Mouse (Mus musculus) urinary bladder, postnatal 14 days (tissue): ENCODE results near the gene Dnaaf3.
"Not testable (repeated sequence)": the region's sequence is repeated elsewhere in the genome, so short reads cannot be mapped to it uniquely, and the experiment has no call there.

Experiments
- DNase-seq: peaks from one replicate; pipeline ENCODE4 v3.0.0; 2021; ENCODE audit warnings: low spot score

Dnaaf3 gene

GRCm38 (mm10) chr7:4532005-4532729, at the start of gene Dnaaf3:
Gene Dnaaf3 (minus strand): TSS chr7:4532453.
- DNase-seq = peak; percentile 77

DNA sequence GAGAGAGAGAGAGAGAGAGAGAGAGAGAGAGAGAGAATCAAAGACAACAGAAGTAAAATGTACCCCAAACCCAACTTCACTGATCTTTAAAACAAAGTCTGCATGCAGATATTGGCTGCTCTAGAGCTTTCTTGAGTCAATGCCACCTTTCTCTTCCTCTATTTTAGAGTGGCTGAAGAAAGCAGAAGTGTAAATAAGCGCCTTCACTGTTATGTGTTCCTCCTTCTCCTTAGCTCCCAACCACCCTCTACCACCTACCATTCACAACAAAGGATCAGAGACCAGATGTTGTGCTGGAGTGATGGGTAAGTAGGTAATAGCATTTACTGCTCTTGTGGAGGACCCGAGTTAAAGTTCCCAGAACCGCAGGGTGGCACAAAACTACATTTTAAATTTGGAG, 49.2 kb upstream of the Dnaaf3 start:
- not testable (repeated sequence) for DNase-seq

DNA sequence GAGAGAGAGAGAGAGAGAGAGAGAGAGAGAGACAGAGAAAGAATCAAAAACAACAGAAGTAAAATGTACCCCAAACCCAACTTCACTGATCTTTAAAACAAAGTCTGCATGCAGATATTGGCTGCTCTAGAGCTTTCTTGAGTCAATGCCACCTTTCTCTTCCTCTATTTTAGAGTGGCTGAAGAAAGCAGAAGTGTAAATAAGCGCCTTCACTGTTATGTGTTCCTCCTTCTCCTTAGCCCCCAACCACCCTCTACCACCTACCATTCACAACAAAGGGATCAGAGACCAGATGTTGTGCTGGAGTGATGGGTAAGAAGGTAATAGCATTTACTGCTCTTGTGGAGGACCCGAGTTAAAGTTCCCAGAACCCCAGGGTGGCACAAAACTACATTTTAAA, 40.1 kb upstream of the Dnaaf3 start:
- DNase-seq = not testable (repeated sequence)

DNA sequence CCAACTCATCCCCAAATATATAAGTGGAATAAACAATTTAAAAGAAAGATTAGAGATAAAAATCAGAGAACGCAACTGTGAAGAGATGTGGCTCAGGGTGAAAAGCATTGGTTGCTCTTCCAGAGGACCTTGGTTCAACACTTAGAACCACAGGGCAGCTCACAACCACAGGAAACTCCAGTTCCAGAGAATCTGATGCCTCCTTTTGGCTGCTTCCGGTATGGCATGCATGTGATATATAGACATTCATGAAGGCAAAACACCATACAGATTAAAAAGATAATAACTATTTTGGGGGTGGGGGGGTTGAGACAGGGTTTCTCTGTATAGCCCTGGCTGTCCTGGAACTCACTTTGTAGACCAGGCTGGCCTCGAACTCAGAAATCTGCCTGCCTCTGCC, 30.4 kb upstream of the Dnaaf3 start:
- no peak for DNase-seq

GRCm38 (mm10) chr7:4557167-4557560, 24.9 kb upstream of the Dnaaf3 start:
- no peak for DNase-seq

DNA sequence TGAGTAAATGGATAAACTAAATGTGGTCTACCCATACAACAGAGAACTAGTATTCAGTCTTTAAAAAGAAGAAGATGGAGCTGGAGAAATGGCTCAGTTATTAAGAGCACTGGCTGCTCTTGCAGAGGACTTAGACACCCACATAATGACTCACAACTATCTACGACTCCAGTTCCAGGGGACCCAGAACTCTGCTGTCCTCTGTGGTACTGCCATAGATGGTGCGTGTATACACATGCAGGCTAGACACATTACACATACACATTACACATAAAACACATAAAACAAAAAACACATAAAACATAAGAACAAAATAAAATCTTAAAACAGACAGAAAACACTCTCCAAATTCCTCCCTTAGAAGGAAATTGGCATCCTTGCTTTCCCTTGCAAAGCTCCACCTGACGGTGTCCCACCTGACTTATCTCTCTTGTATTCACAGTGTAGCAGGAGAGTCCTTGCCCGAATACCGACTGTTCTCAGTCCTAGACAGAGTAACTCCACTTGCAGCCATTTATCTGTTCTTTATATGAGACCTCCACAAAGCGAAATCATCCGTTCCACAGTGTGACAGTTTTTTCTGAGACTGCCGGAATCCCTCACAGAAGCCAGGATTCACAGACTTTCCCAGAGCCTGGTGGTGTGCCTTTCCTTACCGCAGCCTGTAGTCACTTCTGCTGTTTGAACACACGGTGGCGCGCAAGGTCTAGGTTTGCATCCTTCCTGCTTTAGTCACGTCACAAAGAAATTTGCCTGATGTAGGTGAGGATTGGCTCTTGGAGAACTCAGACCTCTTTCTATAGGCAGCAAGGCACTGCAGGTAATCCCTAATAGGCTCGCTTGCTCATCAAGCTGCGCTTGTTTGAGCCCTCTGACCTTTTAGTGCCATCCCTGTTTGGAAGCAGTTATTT, 24.3 kb upstream of the Dnaaf3 start:
- peak; percentile 76 for DNase-seq

DNA sequence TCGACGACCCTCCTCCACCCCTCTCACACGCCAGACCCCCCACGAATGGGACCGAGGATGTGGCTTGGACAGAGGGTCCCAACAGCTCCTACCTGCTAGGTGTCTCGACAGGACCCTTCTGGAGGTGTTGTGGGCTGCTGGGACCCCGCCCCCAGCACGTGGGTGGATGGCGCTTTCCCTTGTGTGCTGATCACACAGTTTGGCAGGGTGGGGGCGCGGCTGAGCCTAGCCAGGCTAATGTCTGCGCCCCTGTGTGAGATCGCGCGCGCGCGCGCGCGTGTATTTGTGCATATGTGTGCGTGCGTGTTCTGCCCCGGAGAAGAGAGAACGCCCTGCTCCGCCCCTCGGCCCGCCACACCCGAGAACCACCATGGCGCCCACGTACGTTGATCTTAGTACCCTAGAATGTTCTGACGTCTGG, 15.0 kb upstream of the Dnaaf3 start, which contains the start of gene Syt5:
Gene Syt5 (minus strand): TSS at position 321 of the 421 bp plus-strand sequence.
- DNase-seq = no peak

DNA sequence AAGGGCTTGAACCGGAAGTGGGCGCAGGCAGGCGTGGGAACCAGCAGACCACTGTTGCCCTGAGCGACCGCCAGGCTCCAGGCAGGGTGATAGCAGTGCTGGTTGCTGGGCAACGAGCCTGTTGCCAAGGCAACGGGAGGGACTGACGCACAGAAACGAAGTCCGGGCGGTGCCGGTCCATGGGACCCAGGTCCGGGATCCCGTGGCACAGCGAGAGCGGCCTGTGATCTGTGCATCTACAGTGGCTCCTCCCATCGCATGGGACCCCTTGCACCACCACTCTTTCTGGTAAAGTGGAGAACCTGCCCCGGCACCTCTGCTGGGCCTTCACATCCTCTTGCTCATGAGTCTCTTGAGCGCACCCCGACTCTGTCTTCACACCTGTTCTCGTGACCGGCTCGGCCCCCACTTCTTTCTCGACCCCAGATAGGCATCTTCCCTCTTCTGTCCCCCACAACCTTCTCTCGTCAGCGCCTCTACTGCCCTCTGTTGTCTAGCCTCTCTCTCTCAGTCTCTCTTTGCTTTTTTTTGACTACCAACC, 14.4 kb upstream of the Dnaaf3 start:
- DNase-seq = no peak

DNA sequence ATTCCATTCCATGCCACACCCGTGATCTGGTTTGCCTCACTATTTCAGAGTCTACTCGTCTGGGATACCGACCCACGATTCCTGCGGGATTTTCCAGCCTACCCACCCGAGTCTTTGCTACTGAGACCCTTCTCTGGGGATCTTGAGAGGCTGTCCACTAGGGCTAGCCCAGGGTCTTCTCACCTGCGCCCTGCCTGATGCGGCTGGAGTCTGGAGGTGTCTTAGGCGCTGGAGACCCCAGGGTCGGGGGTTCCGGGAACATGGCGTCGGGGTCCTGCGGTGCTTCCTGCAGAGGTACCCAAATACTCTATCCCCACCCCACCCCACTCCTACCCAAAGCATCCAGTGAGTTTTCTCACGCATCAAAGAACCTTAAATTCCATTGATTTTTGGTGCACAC, 13.8 kb upstream of the Dnaaf3 start:
- DNase-seq = no peak

DNA sequence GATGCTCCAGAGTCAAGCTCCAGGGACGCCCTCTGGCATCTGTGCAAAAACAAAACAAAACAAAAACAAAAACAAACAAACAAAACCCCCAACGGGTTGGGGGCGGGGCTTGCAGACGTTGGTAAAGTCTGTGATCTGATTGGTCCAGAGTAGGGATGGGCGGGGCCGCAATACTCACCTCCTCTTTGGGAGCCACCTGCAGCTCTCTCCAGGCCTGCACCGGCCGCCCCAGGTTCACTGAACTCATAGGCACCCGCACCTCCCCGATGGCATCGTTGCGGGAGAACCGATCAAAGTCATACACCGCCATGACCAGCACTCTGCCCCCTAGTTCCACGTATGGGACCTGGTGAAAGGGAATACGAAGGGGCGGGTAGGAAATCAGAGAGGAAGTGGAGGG, 9.8 kb upstream of the Dnaaf3 start:
- no peak for DNase-seq

- no peak for DNase-seq
Measured at GRCm38 (mm10) chr7:4541344-4541743, 9.1 kb upstream of the Dnaaf3 start.

DNA sequence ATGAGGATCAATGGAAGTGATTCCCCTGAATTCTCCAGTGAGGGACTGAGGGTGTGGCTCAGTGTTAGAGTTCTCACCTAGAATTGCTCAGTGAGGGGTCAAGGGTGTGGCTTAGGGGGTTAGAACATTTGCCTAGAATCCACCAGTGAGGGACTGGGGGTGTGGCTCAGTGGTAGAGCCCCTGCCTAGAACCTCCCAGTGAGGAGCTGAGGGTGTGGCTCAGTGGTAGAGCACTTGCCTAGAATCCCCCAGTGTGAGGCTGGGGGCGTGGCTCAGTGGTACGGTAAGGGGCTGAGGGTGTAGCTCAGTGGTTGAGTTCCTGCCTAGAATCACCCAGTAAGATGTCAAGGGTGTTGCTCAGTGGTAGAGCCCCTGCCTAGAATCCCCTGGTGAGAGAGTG, 6.8 kb upstream of the Dnaaf3 start:
- DNase-seq = no peak

DNA sequence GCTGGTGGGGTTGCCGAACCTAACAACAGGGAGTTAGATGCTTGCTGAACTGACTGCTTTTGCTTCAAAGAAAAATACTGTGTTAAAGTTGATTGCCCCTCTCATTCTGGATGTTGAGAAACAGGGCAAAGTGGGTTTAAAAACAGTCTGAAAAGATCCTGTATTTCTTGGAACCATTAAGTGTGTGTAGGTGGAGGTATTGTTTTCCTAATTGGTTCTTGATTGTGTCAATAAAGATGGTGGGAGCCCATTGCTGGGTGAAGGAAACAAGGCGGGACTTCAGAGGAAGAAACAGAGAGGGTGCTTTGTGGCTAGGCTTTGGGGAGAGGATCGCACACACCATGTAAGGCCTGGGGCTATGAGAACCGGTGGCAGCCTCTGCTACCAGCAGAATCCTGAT, 4.9 kb upstream of the Dnaaf3 start:
- no peak for DNase-seq

GRCm38 (mm10) chr7:4536369-4536768, 4.1 kb upstream of the Dnaaf3 start:
- no peak for DNase-seq

DNA sequence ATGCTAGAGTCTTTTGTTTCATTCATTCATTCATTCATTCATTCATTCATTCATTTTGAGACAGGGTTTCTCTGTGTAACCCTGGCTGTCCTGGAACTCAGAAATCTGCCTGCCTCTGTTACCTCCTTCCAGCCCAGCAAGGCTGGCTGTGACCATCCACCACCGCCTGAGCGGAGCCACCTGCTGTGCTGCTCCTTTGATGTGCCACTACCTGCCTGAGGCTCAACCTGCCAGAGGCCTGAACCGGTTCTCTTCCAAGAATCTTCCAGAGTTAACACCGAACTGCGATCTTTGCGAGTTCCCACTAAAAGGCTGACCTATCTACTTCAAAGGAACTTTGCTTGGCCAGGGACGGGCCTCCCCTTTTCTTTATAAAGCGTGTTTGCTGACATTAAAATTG, 2.1 kb downstream of the Dnaaf3 start:
- DNase-seq = not testable (repeated sequence)

DNA sequence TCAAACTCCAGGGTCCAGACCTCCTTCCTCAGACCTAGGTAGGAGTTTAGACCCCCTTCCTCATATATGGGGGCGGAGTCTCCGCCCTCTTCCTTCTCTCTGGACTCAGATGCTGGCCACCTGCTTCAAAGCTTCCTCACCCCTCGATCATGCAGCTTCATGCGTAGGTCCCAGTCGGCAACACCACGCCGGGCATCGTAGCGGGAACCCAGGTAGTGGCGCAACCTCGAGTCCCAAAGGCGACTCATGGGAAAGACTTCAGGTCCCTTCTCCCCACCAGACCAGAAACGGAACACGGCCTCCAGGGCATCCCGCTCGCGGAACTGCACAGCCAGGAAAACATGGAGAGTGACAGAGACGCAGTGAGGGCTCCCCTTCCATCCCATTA, 5.0 kb downstream of the Dnaaf3 start:
- no peak for DNase-seq

DNA sequence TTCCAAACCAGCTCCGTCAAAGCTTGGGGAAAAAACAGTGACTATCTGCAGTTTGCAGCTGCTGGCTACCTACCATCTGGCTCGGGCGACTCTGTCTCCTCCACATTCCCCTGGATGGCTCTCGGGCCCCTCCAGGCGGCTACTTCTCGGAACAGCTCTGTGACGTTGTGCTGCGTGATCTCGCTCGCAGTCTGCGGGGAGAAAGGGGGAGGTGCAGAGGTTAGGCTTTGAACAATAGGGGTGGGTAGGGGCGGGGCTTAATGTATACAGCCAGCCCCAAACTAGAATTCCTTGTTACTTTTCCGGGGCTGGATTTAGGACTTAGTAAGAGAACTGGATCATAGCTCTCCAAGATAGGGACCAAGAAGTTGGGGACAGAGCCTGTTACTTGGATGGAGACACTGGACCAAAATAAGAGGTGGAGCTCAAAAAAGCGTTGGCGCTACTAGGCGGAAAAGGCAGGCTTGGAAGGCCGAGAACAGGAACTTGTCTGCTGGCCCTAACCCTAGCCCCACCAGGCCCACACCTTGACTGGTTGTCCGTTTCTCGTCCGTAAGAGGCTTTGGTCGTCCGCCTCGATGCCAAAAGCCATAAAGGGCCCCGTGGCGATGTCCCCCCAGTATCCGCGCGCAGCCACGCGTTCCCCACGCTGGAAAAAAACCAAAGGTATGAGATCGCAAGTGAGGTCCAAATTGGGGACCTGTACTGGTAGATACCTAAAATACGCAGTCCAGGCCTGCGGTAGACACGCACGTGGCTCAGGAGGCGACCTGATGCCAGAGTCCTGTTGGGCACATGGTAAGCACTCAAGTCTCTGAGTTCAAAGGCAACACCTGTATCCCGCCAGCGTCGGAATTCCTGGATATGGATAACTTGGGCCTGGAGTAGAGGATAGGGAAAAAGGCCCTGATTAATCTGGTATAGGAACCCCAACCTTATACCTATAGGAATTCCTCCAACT, 5.6 kb downstream of the Dnaaf3 start:
- peak; percentile 79 for DNase-seq

GRCm38 (mm10) chr7:4524212-4524922, 7.9 kb downstream of the Dnaaf3 start, which contains the start of gene Tnni3:
Gene Tnni3 (minus strand): TSS chr7:4524229.
- peak; percentile 39 for DNase-seq

- no peak for DNase-seq
Measured at GRCm38 (mm10) chr7:4523205-4524130, 8.8 kb downstream of the Dnaaf3 start.

- no peak for DNase-seq
Measured at GRCm38 (mm10) chr7:4522292-4522691, 10.0 kb downstream of the Dnaaf3 start.
